Mouse (Mus musculus) gastrocnemius, adult 2 months (tissue): ENCODE results near the gene Rgl1. TPM values are rescaled to one million over a fixed set of nuclear protein-coding genes. Genes with fewer than 3 reads are reported as not detected.
A peak's percentile ranks its signal among the peaks of the same experiment; 100 is the strongest.

ENCODE experiments used
- DNase-seq: peaks from one replicate; pipeline ENCODE4 v3.0.0; 2022
- H3K27ac ChIP-seq: fragments of 200-600 bp; 2 replicates; pipeline ENCODE4 v1.8.1; 2022; ENCODE audit warnings: mild to moderate bottlenecking
- H3K4me3 ChIP-seq: fragments of 200-600 bp; 2 replicates; pipeline ENCODE4 v1.8.1; 2022; ENCODE audit warnings: mild to moderate bottlenecking, moderate library complexity
- CTCF ChIP-seq: fragments of 200-600 bp; IDR thresholded peaks from 2 replicates; pipeline ENCODE4 v1.8.1; 2022; ENCODE audit warnings: antibody characterized with exemption, mild to moderate bottlenecking, moderate library complexity
- intact Hi-C: fragments of 180-260 bp; cut with DNase I; formaldehyde crosslinking; loops from one replicate; pipeline ENCODE4 v1.15.1; 2025
- total RNA-seq, 2 experiments: library from RNA; stranded (reverse); gene quantifications; 2 replicates each; pipeline ENCODE4 v1.2.3; 2021

The Rgl1 gene
- total RNA-seq, 2 experiments from 2014 or later, result 9.7 to 10.2 TPM

DNA sequence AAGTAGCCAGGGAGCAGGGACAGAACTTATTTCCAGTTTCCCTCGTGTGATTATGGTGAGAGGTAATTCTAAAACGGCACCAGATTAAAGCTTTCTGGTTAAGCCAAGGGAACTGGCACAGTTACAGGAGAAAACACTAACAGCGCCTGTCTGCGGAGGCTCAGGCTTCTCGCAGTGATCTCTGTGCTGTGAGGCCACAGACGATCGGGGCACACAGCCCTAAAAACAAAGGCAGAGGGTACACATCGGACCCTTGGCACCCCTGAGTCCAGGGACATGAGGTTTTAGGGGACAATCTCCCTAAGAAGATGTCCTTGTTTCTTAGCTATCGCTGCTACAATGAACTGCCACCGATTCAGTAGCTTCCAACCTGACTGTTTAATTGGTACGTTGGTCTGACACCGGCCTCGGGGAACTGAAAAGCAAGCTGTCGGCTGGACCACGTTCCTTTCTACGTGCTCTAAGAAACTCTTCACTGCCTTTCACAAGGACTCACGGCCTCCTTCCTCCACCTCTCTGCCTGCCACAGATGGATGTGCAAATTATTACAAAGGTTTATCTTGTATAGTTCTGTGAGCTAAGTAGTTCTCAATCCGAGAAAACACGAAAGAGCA is 187.9 kb downstream of the Rgl1 start:
- DNase-seq, result no peak
- intact Hi-C loops, result loop anchor here (5.0 kb wide), 1 partner anchor 34 kb away; no protein-coding TSS in a partner anchor
- Histone ChIP-seq H3K27ac (peak overlapping the region; percentile 71), H3K4me3 (peak overlapping the region; percentile 41)
- TF ChIP-seq CTCF, result no peak

DNA sequence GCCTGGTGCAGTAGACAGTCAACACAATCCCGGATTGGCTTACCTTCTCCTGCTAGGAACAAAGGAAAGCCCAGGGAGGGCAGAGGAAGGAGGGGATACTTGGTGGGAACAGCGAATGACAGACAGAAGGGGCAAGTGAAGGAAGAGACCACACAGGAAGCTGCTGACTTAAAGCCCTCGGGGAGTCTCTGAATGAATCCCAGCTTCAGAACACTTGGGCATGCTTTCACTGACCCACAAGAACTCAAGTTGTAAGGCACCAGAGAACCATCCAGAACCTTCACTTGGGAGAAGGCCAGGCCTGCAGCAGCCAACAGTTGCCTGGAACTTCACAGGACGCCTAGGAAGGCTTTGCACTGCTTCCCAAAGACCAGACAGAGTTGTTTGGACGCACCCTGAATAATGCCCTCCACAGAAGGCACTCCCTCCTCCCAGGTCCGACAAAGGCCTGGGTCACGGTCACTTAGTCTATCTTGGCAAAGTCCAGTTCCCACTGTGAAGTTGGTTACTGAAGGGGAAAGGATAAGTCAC is 189.5 kb downstream of the Rgl1 start:
- intact Hi-C loops, result loop anchor here (5.0 kb wide), 1 partner anchor 36 kb away; no protein-coding TSS in a partner anchor
- peak; percentile 40 for DNase-seq
- no peak overlapping the region for H3K27ac ChIP-seq
- TF ChIP-seq CTCF, result no peak
- H3K4me3 ChIP-seq, result no peak overlapping the region

GRCm38 (mm10) chr1:152575096-152575495 is 191.1 kb downstream of the Rgl1 start:
- intact Hi-C loops, result loop anchor here (5.0 kb wide), 1 partner anchor 37 kb away; no protein-coding TSS in a partner anchor
- no peak overlapping the region for H3K4me3 ChIP-seq
- TF ChIP-seq CTCF, result no peak
- DNase-seq, result no peak
- H3K27ac ChIP-seq, result no peak overlapping the region

- DNase-seq, result no peak
- TF ChIP-seq CTCF, result no peak
- Histone ChIP-seq H3K27ac (peak overlapping the region; percentile 58), H3K4me3 (no peak overlapping the region)
- intact Hi-C loops, result no loop called here
Observed at GRCm38 (mm10) chr1:152573470-152574059, 192.6 kb downstream of the Rgl1 start.

- no peak for TF ChIP-seq CTCF
- Histone ChIP-seq H3K27ac (peak overlapping the region; percentile 58), H3K4me3 (no peak overlapping the region)
- intact Hi-C loops, result no loop called here
- DNase-seq, result no peak
Observed at GRCm38 (mm10) chr1:152572755-152573469, 193.2 kb downstream of the Rgl1 start.

DNA sequence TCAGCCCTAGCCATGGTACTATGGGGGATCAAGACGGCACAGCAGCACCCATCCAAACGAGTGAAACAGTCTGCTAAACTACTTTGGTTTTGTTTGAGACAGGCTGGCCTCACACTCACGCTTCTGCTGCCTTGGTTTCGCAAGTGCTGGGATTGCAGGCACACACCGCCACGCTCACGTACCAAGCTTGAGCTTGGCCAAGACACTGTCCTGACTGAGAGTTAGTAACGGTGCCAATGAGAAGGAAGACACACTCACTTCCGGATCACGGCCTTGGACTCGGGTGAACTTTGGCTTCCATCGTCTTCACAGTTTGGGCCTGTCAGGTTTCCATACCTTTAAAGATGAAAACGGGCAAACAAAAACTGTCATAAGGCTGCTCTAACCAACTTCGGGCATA is 194.8 kb downstream of the Rgl1 start:
- Histone ChIP-seq H3K4me3 (no peak overlapping the region), H3K27ac (no peak overlapping the region)
- no peak for TF ChIP-seq CTCF
- DNase-seq, result no peak
- intact Hi-C loops, result no loop called here

DNA sequence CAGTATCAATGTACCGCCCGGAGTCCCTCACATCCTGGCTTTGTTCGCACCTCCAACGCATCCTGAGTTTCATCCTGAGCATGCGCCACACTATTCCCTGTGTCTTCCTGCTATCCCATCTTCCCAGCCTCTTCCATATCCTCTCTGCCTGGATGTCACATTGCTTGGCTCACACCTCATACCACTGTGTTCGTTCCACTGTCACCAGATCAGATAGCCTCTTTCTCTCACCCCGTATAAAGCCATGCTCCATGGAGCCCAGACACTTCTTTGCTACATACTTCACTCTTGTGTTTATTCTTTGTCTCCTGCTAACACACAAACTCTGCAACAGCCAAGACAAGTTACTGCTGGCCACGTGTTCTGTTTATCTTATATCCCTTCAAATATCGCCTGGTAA is 195.5 kb downstream of the Rgl1 start:
- DNase-seq, result no peak
- Histone ChIP-seq H3K27ac (no peak overlapping the region), H3K4me3 (no peak overlapping the region)
- intact Hi-C loops, result no loop called here
- no peak for TF ChIP-seq CTCF

GRCm38 (mm10) chr1:152563282-152563681 is 202.9 kb downstream of the Rgl1 start:
- Histone ChIP-seq H3K4me3 (no peak overlapping the region), H3K27ac (no peak overlapping the region)
- DNase-seq, result no peak
- no peak for TF ChIP-seq CTCF
- intact Hi-C loops, result no loop called here

GRCm38 (mm10) chr1:152562877-152563276 is 203.3 kb downstream of the Rgl1 start:
- no peak for DNase-seq
- no peak for TF ChIP-seq CTCF
- Histone ChIP-seq H3K4me3 (no peak overlapping the region), H3K27ac (no peak overlapping the region)
- intact Hi-C loops, result no loop called here

GRCm38 (mm10) chr1:152560477-152560876 is 205.7 kb downstream of the Rgl1 start:
- TF ChIP-seq CTCF, result no peak
- intact Hi-C loops, result no loop called here
- H3K27ac ChIP-seq, result peak overlapping the region; percentile 49

DNA sequence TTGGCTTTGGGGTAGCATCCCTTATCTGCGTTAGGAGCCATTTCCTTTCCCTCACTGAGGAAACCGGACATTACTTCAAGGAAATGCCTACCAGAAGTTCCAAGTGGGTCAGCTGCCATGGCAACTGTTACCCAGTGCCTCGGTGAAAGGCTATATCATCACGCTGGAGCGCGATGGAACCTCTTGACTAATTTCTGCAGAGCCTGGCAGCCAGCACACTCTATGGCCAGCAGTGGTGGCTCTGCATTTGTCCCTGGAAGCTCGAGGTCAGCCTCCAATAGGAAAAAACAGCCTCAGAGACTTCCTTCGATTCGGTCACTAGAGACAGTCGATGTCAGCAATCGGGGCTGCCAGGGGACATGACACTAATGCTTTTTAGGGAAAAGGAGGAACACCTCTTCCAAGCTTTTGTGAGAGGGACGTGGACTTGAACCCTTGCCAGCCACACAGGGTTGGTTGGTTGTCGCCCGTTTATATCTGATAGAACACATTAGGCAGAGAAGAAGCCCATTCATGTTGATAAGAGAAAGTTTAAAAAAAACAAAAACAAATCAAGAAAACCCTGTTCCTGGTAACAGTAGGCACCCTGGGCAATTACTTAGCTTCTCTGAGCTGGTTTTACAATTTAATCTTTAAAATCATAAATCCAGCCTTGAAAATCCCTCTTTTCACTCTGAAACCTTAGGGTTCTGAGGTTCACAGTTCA is 209.4 kb downstream of the Rgl1 start:
- Histone ChIP-seq H3K4me3 (peak overlapping the region; percentile 27), H3K27ac (peak overlapping the region; percentile 84)
- DNase-seq, result peak; percentile 58
- no peak for TF ChIP-seq CTCF
- intact Hi-C loops, result no loop called here

More at GRCm38 (mm10) chr1:152560477-152560876, 205.7 kb downstream of the Rgl1 start:
- no peak for DNase-seq
- H3K4me3 ChIP-seq, result no peak overlapping the region

DNA sequence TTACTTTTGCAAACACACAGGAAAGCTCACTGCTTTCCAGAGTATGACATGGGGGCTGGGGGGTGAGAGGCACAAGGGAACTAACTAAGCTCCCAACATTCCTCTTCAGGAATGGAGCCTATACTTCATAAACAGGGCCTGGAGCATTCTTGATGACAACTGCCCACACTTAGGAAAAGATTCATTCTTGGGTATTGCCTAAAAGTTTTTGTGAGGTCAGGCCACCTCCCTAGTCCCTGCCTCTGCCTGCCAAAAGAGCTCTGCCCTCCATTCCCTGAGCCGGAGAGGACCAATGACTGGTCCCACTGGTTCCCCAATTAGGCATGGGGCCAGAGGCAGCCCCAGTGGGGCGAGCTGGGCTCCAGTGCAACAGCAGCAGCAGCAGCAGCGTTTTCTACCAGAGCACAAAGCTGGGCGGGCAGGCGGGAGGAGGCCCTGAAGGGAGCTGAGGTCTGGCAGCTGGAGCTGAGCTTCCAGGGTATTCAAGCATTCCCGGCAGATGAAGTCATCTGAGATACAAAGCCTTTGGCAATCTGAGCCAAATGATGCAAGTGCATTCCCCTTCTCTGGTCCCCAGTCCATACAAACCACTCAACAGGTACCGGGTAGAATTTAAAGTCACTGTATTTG is 210.1 kb downstream of the Rgl1 start:
- intact Hi-C loops, result no loop called here
- no peak for TF ChIP-seq CTCF
- DNase-seq, result peak; percentile 87
- peak overlapping the region; percentile 84 for H3K27ac ChIP-seq
- H3K4me3 ChIP-seq, result peak overlapping the region; percentile 27
